11 mouse cellular contexts compared by ENCODE assay signal in the genomic region with DNA sequence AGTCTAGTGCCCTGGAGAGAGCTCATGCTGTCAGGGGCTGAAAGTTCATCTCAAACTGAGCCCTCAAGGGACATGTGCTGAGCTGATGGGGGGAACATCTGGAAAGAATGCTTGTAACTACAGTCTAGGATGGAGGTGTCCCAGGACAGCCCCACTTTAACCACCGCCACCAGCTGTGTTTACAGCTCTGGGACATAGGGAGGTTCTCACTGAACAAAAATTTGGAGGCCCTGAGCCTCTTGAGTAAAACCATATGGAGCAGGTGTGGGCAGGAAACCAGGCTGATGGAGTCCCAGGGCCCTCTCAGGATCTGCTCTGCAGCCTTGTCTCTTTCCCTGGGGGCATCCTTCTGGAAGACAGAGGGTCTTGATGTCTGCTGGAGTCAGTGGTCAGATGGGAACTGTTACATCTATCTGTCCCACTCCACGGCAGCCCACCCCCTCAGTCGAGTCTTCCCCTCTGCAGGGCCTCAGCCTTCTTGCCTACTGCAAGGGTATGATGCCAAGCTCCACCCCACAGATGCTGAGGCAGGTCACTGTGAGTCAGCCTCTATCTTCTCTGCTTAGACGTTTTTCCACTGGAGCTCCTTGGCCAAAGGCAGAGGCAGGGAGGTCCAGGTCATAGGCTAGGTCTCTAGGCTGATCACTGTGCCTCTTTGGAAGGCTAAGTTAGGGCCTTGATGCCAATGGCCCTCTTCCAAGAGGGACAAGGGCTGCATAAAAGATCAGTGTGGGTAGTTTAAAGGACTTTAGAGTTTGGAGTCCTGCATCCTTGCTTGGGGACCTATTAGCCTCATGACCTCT. TPM values are rescaled to one million over a fixed set of nuclear protein-coding genes. Genes with fewer than 3 reads are reported as not detected.
DNase-seq lines count a peak whose midpoint lies in the region; ATAC-seq and TF ChIP-seq lines count a peak whose summit lies in the region.
"Had no signal": no experiment of that assay in that cellular context is flagged by ENCODE, and none has a peak within 500 bp of the region (broad histone marks: within the 10 kb centered on the region; RNA-seq: fewer than 3 reads in every experiment).

No protein-coding gene starts in this region.

- 54% methylated on average over 4 of the region's 4 CpGs for WGBS in hindbrain, postnatal 0 days
- WGBS in hindbrain, embryonic 12.5 days = 62% methylated on average over 4 of the region's 4 CpGs
- 11% methylated on average over 4 of the region's 4 CpGs for WGBS in embryonic facial prominence, embryonic 13.5 days
- 63% methylated on average over 4 of the region's 4 CpGs for WGBS in neural tube, embryonic 15.5 days
- WGBS in liver, embryonic 11.5 days = 53% methylated on average over 4 of the region's 4 CpGs

- DNase-seq in hindbrain, postnatal 0 days (ENCODE audit: low spot score) = no peak
- peak; percentile 55 for DNase-seq in adrenal gland, adult 8-10 months
- DNase-seq in heart, postnatal 25 days (ENCODE audit: low spot score) = peak; percentile 40
- no peak for DNase-seq in lung, postnatal 10 days
- no peak for DNase-seq in liver, embryonic 11.5 days (ENCODE audit: low spot score)
- DNase-seq: lung, postnatal 4 days had no signal

- H3K9me3 ChIP-seq in hindbrain, postnatal 0 days (ENCODE audit: low read length) = no peaks in the 10 kb centered on the region
- H3K9me3 ChIP-seq in hindbrain, embryonic 12.5 days (replicated peaks) = no peaks in the 10 kb centered on the region
- H3K9me3 ChIP-seq in embryonic facial prominence, embryonic 13.5 days = no peaks in the 10 kb centered on the region
- no peaks in the 10 kb centered on the region for H3K9me3 ChIP-seq in neural tube, embryonic 15.5 days (replicated peaks)
- no peaks in the 10 kb centered on the region for H3K9me3 ChIP-seq in liver, embryonic 11.5 days (ENCODE audit: control insufficient read depth, low read length)

- H3K4me3 ChIP-seq in hindbrain, postnatal 0 days (ENCODE audit: low read length) = no peak overlapping the region
- no peak overlapping the region for H3K4me3 ChIP-seq in hindbrain, embryonic 12.5 days
- H3K4me3 ChIP-seq in embryonic facial prominence, embryonic 13.5 days = no peak overlapping the region
- no peak overlapping the region for H3K4me3 ChIP-seq in neural tube, embryonic 15.5 days (replicated peaks)
- no peak overlapping the region for H3K4me3 ChIP-seq in liver, embryonic 11.5 days (ENCODE audit: low read depth, low read length)
- H3K4me3 ChIP-seq: left cerebral cortex, adult 2 months had no signal

- no peak overlapping the region for H3K4me2 ChIP-seq in hindbrain, postnatal 0 days (ENCODE audit: low read depth, low read length)
- no peak overlapping the region for H3K4me2 ChIP-seq in hindbrain, embryonic 12.5 days (replicated peaks)
- no peak overlapping the region for H3K4me2 ChIP-seq in embryonic facial prominence, embryonic 13.5 days
- no peak overlapping the region for H3K4me2 ChIP-seq in neural tube, embryonic 15.5 days
- no peak overlapping the region for H3K4me2 ChIP-seq in liver, embryonic 11.5 days

- H3K4me1 ChIP-seq in hindbrain, postnatal 0 days (ENCODE audit: insufficient read depth, low read length) = peaks cover 23% of the 10 kb centered on the region
- H3K4me1 ChIP-seq in hindbrain, embryonic 12.5 days = peaks cover 23% of the 10 kb centered on the region
- H3K4me1 ChIP-seq in embryonic facial prominence, embryonic 13.5 days = peaks cover 25% of the 10 kb centered on the region
- peaks cover 22% of the 10 kb centered on the region for H3K4me1 ChIP-seq in neural tube, embryonic 15.5 days
- H3K4me1 ChIP-seq in liver, embryonic 11.5 days (replicated peaks; ENCODE audit: control insufficient read depth, insufficient read depth, low read length) = no peaks in the 10 kb centered on the region

- intact Hi-C loops in heart, postnatal 25 days (cut with DNase I) = no loop called here

- no peak for ATAC-seq in hindbrain, postnatal 0 days
- no peak for ATAC-seq in hindbrain, embryonic 12.5 days (ENCODE audit: low FRiP score)
- ATAC-seq in embryonic facial prominence, embryonic 13.5 days (ENCODE audit: insufficient number of reproducible peaks, insufficient read depth, low FRiP score, low TSS enrichment, low read depth) = no peak
- ATAC-seq in neural tube, embryonic 15.5 days (ENCODE audit: low FRiP score) = no peak
- ATAC-seq in liver, embryonic 11.5 days (replicated peaks; ENCODE audit: low FRiP score) = no peak

- no peak overlapping the region for H3K9ac ChIP-seq in hindbrain, postnatal 0 days (replicated peaks; ENCODE audit: low read length)
- H3K9ac ChIP-seq in hindbrain, embryonic 12.5 days = no peak overlapping the region
- H3K9ac ChIP-seq in embryonic facial prominence, embryonic 13.5 days = no peak overlapping the region
- H3K9ac ChIP-seq in neural tube, embryonic 15.5 days (replicated peaks) = no peak overlapping the region
- H3K9ac ChIP-seq in liver, embryonic 11.5 days (ENCODE audit: low read depth, low read length) = no peak overlapping the region

- H3K27me3 ChIP-seq in hindbrain, postnatal 0 days (ENCODE audit: insufficient read depth, low read length) = no peaks in the 10 kb centered on the region
- peaks cover 23% of the 10 kb centered on the region for H3K27me3 ChIP-seq in hindbrain, embryonic 12.5 days
- H3K27me3 ChIP-seq in embryonic facial prominence, embryonic 13.5 days = 0 out of 2 replicates have a peak, but pooled peaks cover 9% of the 10 kb centered on the region
- no peaks in the 10 kb centered on the region; the same call in 1 of the 2 replicates for H3K27me3 ChIP-seq in neural tube, embryonic 15.5 days (replicated peaks)
- peaks cover 16% of the 10 kb centered on the region; the same call in 1 of the 2 replicates for H3K27me3 ChIP-seq in liver, embryonic 11.5 days (replicated peaks; ENCODE audit: control insufficient read depth, insufficient read depth, low read length)

- peak overlapping the region; percentile 48; the same call in 1 of the 2 replicates for H3K27ac ChIP-seq in hindbrain, postnatal 0 days
- no peak overlapping the region for H3K27ac ChIP-seq in hindbrain, embryonic 12.5 days
- peak overlapping the region; percentile 33 for H3K27ac ChIP-seq in embryonic facial prominence, embryonic 13.5 days
- H3K27ac ChIP-seq in neural tube, embryonic 15.5 days (replicated peaks) = no peak overlapping the region
- no peak overlapping the region for H3K27ac ChIP-seq in liver, embryonic 11.5 days (ENCODE audit: low read depth, low read length)
- H3K27ac ChIP-seq: left cerebral cortex, adult 2 months had no signal

- no peak for TF ChIP-seq CTCF in hindbrain, postnatal 0 days (IDR thresholded peaks at IDR 0.05; ENCODE audit: low read depth)

- no peaks in the 10 kb centered on the region for H3K36me3 ChIP-seq in hindbrain, postnatal 0 days (ENCODE audit: insufficient read depth, low read length)
- no peaks in the 10 kb centered on the region for H3K36me3 ChIP-seq in hindbrain, embryonic 12.5 days
- no peaks in the 10 kb centered on the region for H3K36me3 ChIP-seq in embryonic facial prominence, embryonic 13.5 days
- H3K36me3 ChIP-seq in neural tube, embryonic 15.5 days = no peaks in the 10 kb centered on the region
- H3K36me3 ChIP-seq in liver, embryonic 11.5 days (ENCODE audit: control insufficient read depth, insufficient read depth, low read length) = no peaks in the 10 kb centered on the region

RNA-seq across cellular contexts. Expression of a gene that starts 26.8 kb away (rescaled TPM):
- 0.52 and 1.4 TPM in 2 replicates for total RNA-seq in hindbrain, postnatal 0 days (2014; rRNA removed)
- polyA plus RNA-seq in hindbrain, postnatal 0 days (2015; fragmentation: Nextera tagmentation; extraction: Ambion mirVana) = 0.75 and 1.2 TPM in 2 replicates
- polyA plus RNA-seq in hindbrain, embryonic 12.5 days (2016; fragmentation: Nextera tagmentation; extraction: Ambion mirVana) = 1.0 and 1.5 TPM in 2 replicates
- 1 to 10 TPM in 2 of 4 experiments, under 1 TPM in 1, not detected in 1; 0.49 to 2.4 (median 1.2) TPM for total RNA-seq in adrenal gland, adult 8-10 months (2022)
- 0.83 TPM in 1 of 2 replicates, not detected in the other for polyA plus RNA-seq in embryonic facial prominence, embryonic 13.5 days (2015; fragmentation: Nextera tagmentation; extraction: Ambion mirVana)
- total RNA-seq in heart, postnatal 25 days (2021) = not detected
- polyA plus RNA-seq in neural tube, embryonic 15.5 days (2015; fragmentation: Nextera tagmentation; extraction: Ambion mirVana) = 0.13 and 0.15 TPM in 2 replicates
- not detected in 2 replicates for polyA plus RNA-seq in liver, embryonic 11.5 days (2014; fragmentation: Nextera tagmentation; extraction: Ambion mirVana)
- polyA plus RNA-seq: small intestine, adult 2 months had no signal

RNA-seq across cellular contexts. Expression of a gene that starts 28.2 kb away (rescaled TPM):
- total RNA-seq in hindbrain, postnatal 0 days (2014; rRNA removed) = 16.0 and 19.2 TPM in 2 replicates
- 7.5 TPM in 2 replicates for polyA plus RNA-seq in hindbrain, postnatal 0 days (2015; fragmentation: Nextera tagmentation; extraction: Ambion mirVana)
- 14.8 and 17.6 TPM in 2 replicates for polyA plus RNA-seq in hindbrain, embryonic 12.5 days (2016; fragmentation: Nextera tagmentation; extraction: Ambion mirVana)
- 1 to 10 TPM; 1.0 to 2.6 (median 2.2) TPM for total RNA-seq in adrenal gland, adult 8-10 months (2022)
- 11.5 and 14.3 TPM in 2 replicates for polyA plus RNA-seq in embryonic facial prominence, embryonic 13.5 days (2015; fragmentation: Nextera tagmentation; extraction: Ambion mirVana)
- 1 to 10 TPM in 1 of 2 experiments, under 1 TPM in 1; 0.23 to 1.0 TPM for total RNA-seq in heart, postnatal 25 days (2021)
- 20.6 and 21.5 TPM in 2 replicates for polyA plus RNA-seq in neural tube, embryonic 15.5 days (2015; fragmentation: Nextera tagmentation; extraction: Ambion mirVana)
- polyA plus RNA-seq in liver, embryonic 11.5 days (2014; fragmentation: Nextera tagmentation; extraction: Ambion mirVana) = 5.9 and 7.2 TPM in 2 replicates

Comparison
In these comparisons a context has a peak if more than half of its experiments do, and no peak if none do; other contexts are left out.
1. H3K27ac ChIP-seq: peak in hindbrain, postnatal 0 days (single experiment) and embryonic facial prominence, embryonic 13.5 days (single experiment); none in hindbrain, embryonic 12.5 days (single experiment), neural tube, embryonic 15.5 days (single experiment) and liver, embryonic 11.5 days (single experiment).
2. DNase-seq: peak in adrenal gland, adult 8-10 months (single experiment) and heart, postnatal 25 days (single experiment); none in hindbrain, postnatal 0 days (single experiment), lung, postnatal 10 days (single experiment) and liver, embryonic 11.5 days (single experiment).